Mouse (Mus musculus): ENCODE measurements around the gene Aqp5. TPM values are rescaled to one million over a fixed set of nuclear protein-coding genes. Genes with fewer than 3 reads are reported as not detected.

The Aqp5 gene
- polyA plus RNA-seq, 1 experiment from 2014 or later = not detected

- no peaks in the 10 kb centered on the region for H3K36me3 ChIP-seq (ENCODE audit: control insufficient read depth, insufficient read depth)
- no peak overlapping the region for H3K9ac ChIP-seq (ENCODE audit: low read depth, low read length)
- WGBS = 65% methylated on average over 17 of the region's 17 CpGs
- no peaks in the 10 kb centered on the region for H3K4me1 ChIP-seq (replicated peaks; ENCODE audit: control insufficient read depth, insufficient read depth, low read length)
- ATAC-seq = no peak
- no peak for TF ChIP-seq CTCF (IDR thresholded peaks at IDR 0.05; ENCODE audit: low read depth)
- no peak overlapping the region for H3K4me2 ChIP-seq (replicated peaks; ENCODE audit: low read depth)
- H3K9me3 ChIP-seq (ENCODE audit: control insufficient read depth) = no peaks in the 10 kb centered on the region
- no peak overlapping the region for H3K27ac ChIP-seq (ENCODE audit: low read depth, low read length)
- H3K27me3 ChIP-seq (replicated peaks; ENCODE audit: control insufficient read depth, insufficient read depth, low read length) = peaks cover 43% of the 10 kb centered on the region; the same call in 1 of the 2 replicates
- no peak overlapping the region for H3K4me3 ChIP-seq (ENCODE audit: low read depth, low read length)
Observed at GRCm38 (mm10) chr15:99599245-99600070, 8.9 kb downstream of the Aqp5 start.

- 70% methylated on average over 22 of the region's 22 CpGs for WGBS
- H3K9ac ChIP-seq (ENCODE audit: low read depth, low read length) = no peak within 1 kb of the TSS
Observed at GRCm38 (mm10) chr15:99600986-99601822, 10.6 kb downstream of the Aqp5 start, which contains the start of gene Aqp6. Gene Aqp6 (plus strand): TSS chr15:99601400.

GRCm38 (mm10) chr15:99601823-99602120, 11.2 kb downstream of the Aqp5 start:
- Histone ChIP-seq H3K9ac (ENCODE audit: low read depth, low read length) (no peak overlapping the region), H3K36me3 (ENCODE audit: control insufficient read depth, insufficient read depth) (no peaks in the 10 kb centered on the region), H3K27me3 (replicated peaks; ENCODE audit: control insufficient read depth, insufficient read depth, low read length) (peaks cover 25% of the 10 kb centered on the region; the same call in 1 of the 2 replicates), H3K27ac (ENCODE audit: low read depth, low read length) (no peak overlapping the region), H3K4me2 (replicated peaks; ENCODE audit: low read depth) (no peak overlapping the region), H3K9me3 (ENCODE audit: control insufficient read depth) (no peaks in the 10 kb centered on the region), H3K4me3 (ENCODE audit: low read depth, low read length) (no peak overlapping the region), H3K4me1 (replicated peaks; ENCODE audit: control insufficient read depth, insufficient read depth, low read length) (no peaks in the 10 kb centered on the region)
- no peak for TF ChIP-seq CTCF (IDR thresholded peaks at IDR 0.05; ENCODE audit: low read depth)
- ATAC-seq = no peak
- 53% methylated on average over 5 of the region's 5 CpGs for WGBS

More at GRCm38 (mm10) chr15:99600986-99601822, 10.6 kb downstream of the Aqp5 start, which contains the start of gene Aqp6:
- ATAC-seq = no peak
- Histone ChIP-seq H3K9me3 (ENCODE audit: control insufficient read depth) (no peaks in the 10 kb centered on the region), H3K27me3 (replicated peaks; ENCODE audit: control insufficient read depth, insufficient read depth, low read length) (peaks cover 29% of the 10 kb centered on the region; the same call in 1 of the 2 replicates), H3K4me1 (replicated peaks; ENCODE audit: control insufficient read depth, insufficient read depth, low read length) (no peaks in the 10 kb centered on the region), H3K36me3 (ENCODE audit: control insufficient read depth, insufficient read depth) (no peaks in the 10 kb centered on the region), H3K27ac (ENCODE audit: low read depth, low read length) (no peak within 1 kb of the TSS), H3K4me2 (replicated peaks; ENCODE audit: low read depth) (no peak within 1 kb of the TSS), H3K4me3 (ENCODE audit: low read depth, low read length) (no peak within 1 kb of the TSS)
- no peak for TF ChIP-seq CTCF (IDR thresholded peaks at IDR 0.05; ENCODE audit: low read depth)

- H3K27ac ChIP-seq (ENCODE audit: low read depth, low read length) = no peak overlapping the region
- H3K36me3 ChIP-seq (ENCODE audit: control insufficient read depth, insufficient read depth) = no peaks in the 10 kb centered on the region
- H3K27me3 ChIP-seq (replicated peaks; ENCODE audit: control insufficient read depth, insufficient read depth, low read length) = peaks cover 20% of the 10 kb centered on the region; the same call in 1 of the 2 replicates
- H3K9ac ChIP-seq (ENCODE audit: low read depth, low read length) = no peak overlapping the region
- H3K9me3 ChIP-seq (ENCODE audit: control insufficient read depth) = no peaks in the 10 kb centered on the region
- WGBS = 82% methylated on average over 17 of the region's 17 CpGs
- no peak for ATAC-seq
- no peak for TF ChIP-seq CTCF (IDR thresholded peaks at IDR 0.05; ENCODE audit: low read depth)
- no peaks in the 10 kb centered on the region; the same call in 1 of the 2 replicates for H3K4me1 ChIP-seq (replicated peaks; ENCODE audit: control insufficient read depth, insufficient read depth, low read length)
- H3K4me2 ChIP-seq (replicated peaks; ENCODE audit: low read depth) = no peak overlapping the region
- no peak overlapping the region for H3K4me3 ChIP-seq (ENCODE audit: low read depth, low read length)
Observed at GRCm38 (mm10) chr15:99602206-99602820, 11.7 kb downstream of the Aqp5 start.

DNA sequence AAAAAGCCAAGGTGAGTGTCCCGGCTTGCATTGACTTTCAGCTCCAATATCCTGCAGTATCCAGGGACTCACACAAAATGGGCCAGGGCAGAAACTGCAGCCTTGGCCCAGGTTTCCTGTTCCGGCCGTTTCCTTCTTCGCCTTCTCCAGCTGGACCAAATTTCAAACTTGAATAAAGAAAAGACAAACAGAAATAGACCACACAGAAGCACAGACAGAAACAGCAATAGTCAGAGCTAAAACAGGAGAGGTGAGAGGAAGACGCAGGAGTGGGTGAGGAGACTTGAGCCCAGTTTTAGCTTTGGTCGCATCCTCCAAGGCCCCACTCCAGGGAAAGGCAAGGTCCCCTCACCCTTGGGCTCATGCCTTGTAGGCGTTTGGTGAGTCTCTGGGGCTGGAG, 12.6 kb downstream of the Aqp5 start:
- no peak overlapping the region for H3K4me3 ChIP-seq (ENCODE audit: low read depth, low read length)
- H3K36me3 ChIP-seq (ENCODE audit: control insufficient read depth, insufficient read depth) = no peaks in the 10 kb centered on the region
- H3K9me3 ChIP-seq (ENCODE audit: control insufficient read depth) = no peaks in the 10 kb centered on the region
- WGBS = 68% methylated on average over 7 of the region's 7 CpGs
- no peak for ATAC-seq
- no peak overlapping the region for H3K9ac ChIP-seq (ENCODE audit: low read depth, low read length)
- no peak overlapping the region for H3K4me2 ChIP-seq (replicated peaks; ENCODE audit: low read depth)
- no peak for TF ChIP-seq CTCF (IDR thresholded peaks at IDR 0.05; ENCODE audit: low read depth)
- H3K4me1 ChIP-seq (replicated peaks; ENCODE audit: control insufficient read depth, insufficient read depth, low read length) = no peaks in the 10 kb centered on the region; the same call in 1 of the 2 replicates
- H3K27ac ChIP-seq (ENCODE audit: low read depth, low read length) = no peak overlapping the region
- H3K27me3 ChIP-seq (replicated peaks; ENCODE audit: control insufficient read depth, insufficient read depth, low read length) = peaks cover 20% of the 10 kb centered on the region; the same call in 1 of the 2 replicates

DNA sequence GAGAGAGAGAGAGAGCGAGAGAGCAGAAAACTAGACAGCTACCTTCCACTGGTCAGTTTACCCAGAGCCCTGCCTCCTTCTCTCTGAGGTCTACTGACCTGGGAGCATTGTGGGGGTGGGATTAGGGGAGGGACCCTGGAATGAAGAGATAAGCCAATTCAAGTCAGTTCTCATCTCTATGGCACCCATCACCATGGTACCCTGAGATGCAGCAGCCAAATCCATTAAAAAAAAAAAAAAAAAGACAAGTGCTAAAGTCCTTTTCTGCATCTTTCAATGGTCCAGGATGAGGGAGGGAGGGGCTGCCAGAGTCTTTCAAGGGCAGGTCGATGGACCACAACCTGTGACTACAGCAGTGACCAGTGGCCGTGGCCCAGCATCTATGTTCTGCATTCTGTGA, 15.0 kb downstream of the Aqp5 start:
- no peak for TF ChIP-seq CTCF (IDR thresholded peaks at IDR 0.05; ENCODE audit: low read depth)
- Histone ChIP-seq H3K4me1 (replicated peaks; ENCODE audit: control insufficient read depth, insufficient read depth, low read length) (no peaks in the 10 kb centered on the region; the same call in 1 of the 2 replicates), H3K4me3 (ENCODE audit: low read depth, low read length) (no peak overlapping the region), H3K4me2 (replicated peaks; ENCODE audit: low read depth) (no peak overlapping the region), H3K27me3 (replicated peaks; ENCODE audit: control insufficient read depth, insufficient read depth, low read length) (peaks cover 6% of the 10 kb centered on the region; the same call in 1 of the 2 replicates), H3K36me3 (ENCODE audit: control insufficient read depth, insufficient read depth) (no peaks in the 10 kb centered on the region), H3K9me3 (ENCODE audit: control insufficient read depth) (no peaks in the 10 kb centered on the region), H3K9ac (ENCODE audit: low read depth, low read length) (no peak overlapping the region), H3K27ac (ENCODE audit: low read depth, low read length) (no peak overlapping the region)
- ATAC-seq = no peak
- WGBS = 79% methylated on average over 3 of the region's 3 CpGs
